Mouse (Mus musculus) liver, embryonic 13.5 days (tissue): ENCODE measurements at regions not wholly inside any gene's neighbourhood (a gene's known extent, or its start where the extent isn't known, plus 50 kb on each side); places are given as distances from the start of the nearest gene placed in this dataset.

Experiments
- ATAC-seq: fragments of 200-750 bp; cut with Nextera tagmentation; 2 replicates; pipeline ENCODE4 v1.8.0; 2017; ENCODE audit warnings: low read depth, mild to moderate bottlenecking, moderate number of reproducible peaks, moderate library complexity
- DNase-seq: peaks from one replicate; pipeline ENCODE4 v3.0.0; 2022
- H3K27ac ChIP-seq: fragments of 300-500 bp; sonication (generic); 2 replicates; pipeline ENCODE4 v1.5.1; 2015; ENCODE audit warnings: moderate library complexity, mild to moderate bottlenecking, inconsistent platforms
- H3K27me3 ChIP-seq: fragments of 300-500 bp; sonication (generic); 2 replicates; pipeline ENCODE4 v1.6.1; 2015; ENCODE audit warnings: mild to moderate bottlenecking, inconsistent platforms
- H3K36me3 ChIP-seq: fragments of 300-500 bp; sonication (generic); 2 replicates; pipeline ENCODE4 v1.6.1; 2015; ENCODE audit warnings: mild to moderate bottlenecking, inconsistent platforms
- H3K4me1 ChIP-seq: fragments of 300-500 bp; sonication (generic); replicated peaks from 2 replicates; pipeline ENCODE4 v1.6.1; 2015; ENCODE audit warnings: inconsistent platforms
- H3K4me2 ChIP-seq: fragments of 300-500 bp; sonication (generic); 2 replicates; pipeline ENCODE4 v1.6.1; 2015; ENCODE audit warnings: inconsistent platforms, mild to moderate bottlenecking, moderate library complexity
- H3K4me3 ChIP-seq: fragments of 300-500 bp; sonication (generic); replicated peaks from 2 replicates; pipeline ENCODE4 v1.5.1; 2015; ENCODE audit warnings: mild to moderate bottlenecking, inconsistent platforms
- H3K9ac ChIP-seq: fragments of 300-500 bp; sonication (generic); 2 replicates; pipeline ENCODE4 v1.6.1; 2015; ENCODE audit warnings: mild to moderate bottlenecking, inconsistent platforms
- H3K9me3 ChIP-seq: fragments of 300-500 bp; sonication (generic); replicated peaks from 2 replicates; pipeline ENCODE4 v1.6.1; 2016; ENCODE audit warnings: inconsistent platforms
- WGBS: fragments of 180-500 bp; shearing (Covaris S2); methylation state at CpG from one replicate; pipeline ENCODE4 v1.1.7; 2015; ENCODE audit not compliant: insufficient replicate concordance; 5-methylcytosine and 5-hydroxymethylcytosine counted together

GRCm38 (mm10) chr1:41274573-41275270 is 469.3 kb downstream of the Tmem182 start:
- no peak overlapping the region for H3K9ac ChIP-seq
- H3K4me1 ChIP-seq: no peaks in the 10 kb centered on the region
- H3K36me3 ChIP-seq: no peaks in the 10 kb centered on the region
- H3K4me2 ChIP-seq: no peak overlapping the region
- H3K27ac ChIP-seq: no peak overlapping the region
- DNase-seq (no peak), ATAC-seq (no peak)
- H3K27me3 ChIP-seq: no peaks in the 10 kb centered on the region
- H3K9me3 ChIP-seq: no peaks in the 10 kb centered on the region
- 7% methylated on average over 10 of the region's 10 CpGs for WGBS
- no peak overlapping the region for H3K4me3 ChIP-seq

- Histone ChIP-seq H3K4me2 (no peak overlapping the region), H3K27me3 (no peaks in the 10 kb centered on the region), H3K36me3 (no peaks in the 10 kb centered on the region), H3K27ac (no peak overlapping the region), H3K9ac (no peak overlapping the region), H3K4me3 (no peak overlapping the region), H3K4me1 (no peaks in the 10 kb centered on the region), H3K9me3 (no peaks in the 10 kb centered on the region)
- 16% methylated on average over 8 of the region's 8 CpGs for WGBS
- ATAC-seq (no peak), DNase-seq (no peak)
Observed at GRCm38 (mm10) chr1:41275271-41275624, 469.8 kb downstream of the Tmem182 start.

- no peaks in the 10 kb centered on the region for H3K36me3 ChIP-seq
- no peak overlapping the region for H3K4me3 ChIP-seq
- H3K9me3 ChIP-seq: no peaks in the 10 kb centered on the region
- no peak overlapping the region for H3K9ac ChIP-seq
- no peaks in the 10 kb centered on the region for H3K4me1 ChIP-seq
- ATAC-seq (no peak), DNase-seq (no peak)
- no peaks in the 10 kb centered on the region for H3K27me3 ChIP-seq
- H3K4me2 ChIP-seq: no peak overlapping the region
- H3K27ac ChIP-seq: no peak overlapping the region
- 25% methylated on average over 6 of the region's 6 CpGs for WGBS
Observed at GRCm38 (mm10) chr1:41275642-41276041, 470.2 kb downstream of the Tmem182 start.

DNA sequence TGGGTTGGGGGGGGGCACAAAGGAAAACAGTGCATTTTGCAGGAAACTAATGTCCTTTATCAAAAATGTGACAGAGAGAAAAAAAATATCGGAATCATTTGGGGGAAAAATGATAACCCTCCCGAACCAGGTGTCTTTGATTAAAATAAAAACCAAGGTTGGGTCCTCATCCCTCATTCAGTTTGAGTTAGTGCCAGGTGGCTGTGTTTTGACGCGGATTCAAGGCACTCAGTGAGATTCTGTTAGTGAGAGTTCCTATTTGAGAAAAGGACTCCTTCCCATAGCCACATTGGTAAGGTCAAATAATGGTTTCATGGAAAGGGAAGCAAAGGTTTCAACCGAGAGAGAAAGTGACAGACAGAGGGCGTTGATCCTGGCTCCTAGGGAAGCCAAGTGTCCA is 470.9 kb downstream of the Tmem182 start:
- ATAC-seq (no peak), DNase-seq (no peak)
- H3K4me1 ChIP-seq: no peaks in the 10 kb centered on the region
- H3K4me2 ChIP-seq: no peak overlapping the region
- H3K27ac ChIP-seq: no peak overlapping the region
- no peaks in the 10 kb centered on the region for H3K36me3 ChIP-seq
- no peak overlapping the region for H3K4me3 ChIP-seq
- no peak overlapping the region for H3K9ac ChIP-seq
- 42% methylated on average over 6 of the region's 6 CpGs for WGBS
- no peaks in the 10 kb centered on the region for H3K9me3 ChIP-seq
- no peaks in the 10 kb centered on the region for H3K27me3 ChIP-seq

DNA sequence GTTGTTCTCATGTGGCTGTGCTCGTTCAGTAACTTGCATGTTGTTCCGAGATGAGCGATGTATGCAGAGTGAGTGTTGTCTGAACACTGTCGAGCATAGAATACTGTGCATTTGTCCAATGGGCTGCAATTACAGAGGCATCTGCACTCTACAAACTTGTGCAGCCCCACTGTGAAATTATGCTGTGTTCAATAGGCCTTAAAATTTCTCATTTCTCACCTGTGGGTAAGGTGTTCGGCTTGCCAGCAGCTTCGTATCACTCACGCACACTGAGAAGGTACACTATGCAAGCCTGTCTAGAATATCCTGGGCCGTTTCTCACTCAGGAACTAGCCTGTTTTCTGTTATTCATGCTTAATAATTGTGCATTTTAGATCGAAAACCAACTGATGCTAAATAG is 479.8 kb downstream of the Tmem182 start:
- ATAC-seq: no peak
- H3K27ac ChIP-seq: no peak overlapping the region

DNA sequence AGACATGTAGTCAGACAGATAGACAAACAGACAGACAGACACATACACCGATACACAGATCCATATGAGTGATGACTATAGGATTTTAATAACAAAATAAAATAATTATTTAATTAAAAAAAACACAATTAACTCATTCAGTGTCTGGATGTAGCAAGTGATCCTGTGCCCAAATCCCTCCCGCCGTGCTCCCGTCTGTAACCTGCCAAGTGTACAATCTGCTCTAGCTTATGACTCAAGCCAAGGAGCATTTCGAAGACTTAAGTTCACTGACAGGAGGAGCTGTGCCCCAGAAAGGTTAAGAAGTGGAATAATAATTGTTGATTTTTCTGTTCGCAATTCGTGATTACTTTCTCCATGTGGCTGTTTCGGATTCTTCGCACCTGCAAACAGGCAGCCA is 480.8 kb downstream of the Tmem182 start:
- Histone ChIP-seq H3K27ac (no peak overlapping the region), H3K4me3 (no peak overlapping the region), H3K4me2 (no peak overlapping the region), H3K4me1 (no peaks in the 10 kb centered on the region), H3K27me3 (no peaks in the 10 kb centered on the region), H3K9me3 (no peaks in the 10 kb centered on the region), H3K9ac (no peak overlapping the region), H3K36me3 (no peaks in the 10 kb centered on the region)
- 77% methylated on average over 9 of the region's 9 CpGs for WGBS
- ATAC-seq (no peak), DNase-seq (no peak)

More for the DNA sequence above, 479.8 kb downstream of the Tmem182 start:
- H3K4me1 ChIP-seq: no peaks in the 10 kb centered on the region
- WGBS: 71% methylated on average over 9 of the region's 9 CpGs
- DNase-seq: no peak
- no peak overlapping the region for H3K4me2 ChIP-seq
- no peaks in the 10 kb centered on the region for H3K27me3 ChIP-seq
- no peak overlapping the region for H3K4me3 ChIP-seq
- no peaks in the 10 kb centered on the region for H3K9me3 ChIP-seq
- H3K36me3 ChIP-seq: no peaks in the 10 kb centered on the region
- H3K9ac ChIP-seq: no peak overlapping the region

DNA sequence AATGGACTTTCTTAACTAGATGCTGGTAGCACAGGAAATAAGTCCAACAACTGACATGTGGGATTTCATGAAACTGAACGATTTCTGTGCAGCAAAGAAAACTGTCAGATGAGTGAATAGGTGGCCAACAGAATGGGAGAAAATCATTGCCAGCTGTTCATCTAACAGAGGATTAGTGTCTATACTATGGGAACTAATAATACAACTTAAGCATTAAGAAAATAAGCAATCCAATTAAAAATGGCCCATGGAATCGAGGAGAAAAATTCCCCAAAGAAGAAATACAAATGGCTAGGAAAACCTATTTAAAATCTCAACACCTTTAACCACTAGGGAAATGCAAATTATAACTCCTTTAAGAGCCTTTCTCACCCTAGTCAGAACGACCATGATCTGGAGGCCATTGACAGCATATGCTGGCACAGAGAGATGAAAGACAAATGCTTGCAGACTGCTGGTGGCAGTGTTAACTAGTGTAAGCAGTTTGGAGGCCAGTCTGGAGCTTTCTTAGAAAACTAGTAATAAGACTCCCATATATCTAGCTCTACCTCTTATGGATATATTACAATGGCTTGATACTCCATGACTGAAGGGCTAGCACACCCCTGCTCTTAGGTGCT is 521.6 kb downstream of the Tmem182 start:
- no peaks in the 10 kb centered on the region for H3K9me3 ChIP-seq
- 36% methylated on average over 3 of the region's 3 CpGs for WGBS

DNA sequence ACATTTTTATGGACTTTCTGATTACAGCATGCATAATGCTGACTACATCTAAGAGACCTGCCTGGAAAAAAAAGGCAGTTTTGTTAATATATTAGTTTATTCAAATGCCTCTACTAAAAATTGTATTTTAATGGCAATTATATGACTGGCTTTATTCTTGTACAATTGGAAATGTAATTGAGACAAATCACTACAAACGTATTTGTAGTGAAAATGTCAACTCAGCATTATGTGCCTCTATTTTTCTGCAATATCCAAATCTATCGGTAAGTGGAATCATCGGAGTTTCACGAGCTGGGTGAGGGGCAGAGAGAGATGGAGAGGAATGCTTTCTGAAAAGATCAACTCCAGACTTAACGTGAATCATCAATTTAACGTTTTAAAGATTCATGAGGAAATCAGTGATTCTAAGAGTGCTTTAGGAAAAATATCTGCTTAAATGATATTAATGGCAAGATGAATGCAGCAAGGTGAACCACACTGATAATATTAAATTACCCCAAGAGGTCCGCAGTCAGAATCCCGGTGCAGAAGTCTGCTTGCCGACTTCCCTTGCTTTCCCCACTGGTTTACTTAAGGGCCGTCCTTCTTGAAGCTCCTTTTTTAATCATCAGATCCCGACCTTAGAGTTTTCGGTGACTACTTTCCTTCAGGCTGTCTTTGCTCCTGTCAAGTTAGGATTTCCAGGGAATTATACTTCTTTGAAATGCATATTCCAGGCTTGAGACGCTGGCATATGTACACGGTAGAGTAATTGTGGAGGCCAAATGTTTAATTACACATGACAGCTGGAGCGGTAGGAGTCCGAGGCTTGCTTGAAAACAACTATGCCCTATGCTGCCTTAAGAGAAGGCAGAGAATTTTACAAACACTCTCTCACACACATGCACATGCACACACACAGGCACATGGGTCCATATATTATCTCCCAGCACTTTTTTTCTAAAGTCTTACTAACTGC is 544.7 kb downstream of the Tmem182 start:
- Histone ChIP-seq H3K4me3 (no peak overlapping the region), H3K4me1 (no peaks in the 10 kb centered on the region), H3K27ac (no peak overlapping the region), H3K9me3 (no peaks in the 10 kb centered on the region), H3K9ac (no peak overlapping the region), H3K4me2 (no peak overlapping the region), H3K27me3 (no peaks in the 10 kb centered on the region), H3K36me3 (no peaks in the 10 kb centered on the region)
- no peak for ATAC-seq
- 76% methylated on average over 16 of the region's 16 CpGs for WGBS
- DNase-seq: no peak

More for the DNA sequence above, 521.6 kb downstream of the Tmem182 start:
- ATAC-seq: no peak
- DNase-seq: no peak
- Histone ChIP-seq H3K27me3 (no peaks in the 10 kb centered on the region), H3K4me2 (no peak overlapping the region), H3K36me3 (no peaks in the 10 kb centered on the region), H3K4me3 (no peak overlapping the region), H3K9ac (no peak overlapping the region), H3K27ac (no peak overlapping the region), H3K4me1 (no peaks in the 10 kb centered on the region)

- ATAC-seq: no peak
- WGBS: 43% methylated on average over 4 of the region's 4 CpGs
- H3K4me1 ChIP-seq: no peaks in the 10 kb centered on the region
- no peak for DNase-seq
- no peak overlapping the region for H3K4me2 ChIP-seq
- H3K36me3 ChIP-seq: no peaks in the 10 kb centered on the region
- H3K27ac ChIP-seq: no peak overlapping the region
- H3K4me3 ChIP-seq: no peak overlapping the region
- H3K9me3 ChIP-seq: no peaks in the 10 kb centered on the region
- no peak overlapping the region for H3K9ac ChIP-seq
- H3K27me3 ChIP-seq: no peaks in the 10 kb centered on the region
Observed at GRCm38 (mm10) chr1:41359061-41359460, 553.7 kb downstream of the Tmem182 start.

DNA sequence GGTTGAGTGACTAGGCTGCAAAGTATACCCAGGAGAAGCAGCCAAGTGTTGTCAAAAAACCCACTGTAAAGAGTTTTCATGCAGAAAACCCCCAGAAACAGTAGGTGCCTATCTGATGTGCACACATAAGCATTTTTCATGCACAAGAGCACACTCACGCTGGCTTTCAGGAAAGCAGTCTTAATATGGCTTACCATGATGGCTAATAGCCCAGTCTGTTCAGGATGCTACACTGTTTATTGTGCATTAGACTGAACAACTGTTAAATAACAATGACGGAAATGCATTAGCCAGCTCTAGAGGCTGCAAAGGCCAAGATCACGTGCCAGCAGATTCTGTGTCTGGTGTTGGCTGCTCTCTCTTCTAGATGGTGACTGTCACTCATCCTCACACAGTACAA is 556.1 kb downstream of the Tmem182 start:
- ATAC-seq (no peak), DNase-seq (no peak)
- H3K9ac ChIP-seq: no peak overlapping the region
- H3K27ac ChIP-seq: no peak overlapping the region
- no peak overlapping the region for H3K4me2 ChIP-seq
- H3K4me3 ChIP-seq: no peak overlapping the region
- H3K27me3 ChIP-seq: no peaks in the 10 kb centered on the region
- no peaks in the 10 kb centered on the region for H3K9me3 ChIP-seq
- 58% methylated on average over 3 of the region's 3 CpGs for WGBS
- H3K4me1 ChIP-seq: no peaks in the 10 kb centered on the region
- H3K36me3 ChIP-seq: no peaks in the 10 kb centered on the region

GRCm38 (mm10) chr1:41380013-41380412 is 574.6 kb downstream of the Tmem182 start:
- no peak overlapping the region for H3K4me3 ChIP-seq
- no peak overlapping the region for H3K27ac ChIP-seq
- no peak overlapping the region for H3K4me2 ChIP-seq
- H3K4me1 ChIP-seq: no peaks in the 10 kb centered on the region
- no peak overlapping the region for H3K9ac ChIP-seq
- no peaks in the 10 kb centered on the region for H3K27me3 ChIP-seq
- no peak for ATAC-seq
- no peak for DNase-seq
- H3K9me3 ChIP-seq: no peaks in the 10 kb centered on the region
- WGBS: 68% methylated on average over 4 of the region's 4 CpGs
- H3K36me3 ChIP-seq: no peaks in the 10 kb centered on the region
